Mouse (Mus musculus): Measurements from ENCODE around the gene Rbfox1.

Gene Rbfox1

DNA sequence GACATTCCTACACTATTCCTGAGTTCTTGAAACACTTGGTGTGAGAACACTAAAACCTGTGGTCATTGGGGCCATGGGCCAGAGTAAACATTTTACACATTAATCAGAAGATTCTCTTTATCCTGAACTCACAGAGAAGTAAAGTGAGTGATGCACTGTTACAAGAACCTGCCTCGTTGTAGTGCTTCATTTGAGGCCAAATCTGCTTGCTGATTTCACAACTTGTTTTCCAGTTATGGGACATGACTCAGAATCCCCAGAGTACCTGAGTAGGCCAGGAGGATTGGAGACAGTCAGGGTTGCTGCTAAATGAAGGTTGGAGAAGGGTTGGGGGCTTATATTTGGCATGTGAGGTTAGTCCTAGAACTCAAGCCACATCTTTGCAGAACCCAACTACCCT is 936.6 kb downstream of the Rbfox1 start:
- DNase-seq (ENCODE audit: low spot score in 2 of 2): no peak

DNA sequence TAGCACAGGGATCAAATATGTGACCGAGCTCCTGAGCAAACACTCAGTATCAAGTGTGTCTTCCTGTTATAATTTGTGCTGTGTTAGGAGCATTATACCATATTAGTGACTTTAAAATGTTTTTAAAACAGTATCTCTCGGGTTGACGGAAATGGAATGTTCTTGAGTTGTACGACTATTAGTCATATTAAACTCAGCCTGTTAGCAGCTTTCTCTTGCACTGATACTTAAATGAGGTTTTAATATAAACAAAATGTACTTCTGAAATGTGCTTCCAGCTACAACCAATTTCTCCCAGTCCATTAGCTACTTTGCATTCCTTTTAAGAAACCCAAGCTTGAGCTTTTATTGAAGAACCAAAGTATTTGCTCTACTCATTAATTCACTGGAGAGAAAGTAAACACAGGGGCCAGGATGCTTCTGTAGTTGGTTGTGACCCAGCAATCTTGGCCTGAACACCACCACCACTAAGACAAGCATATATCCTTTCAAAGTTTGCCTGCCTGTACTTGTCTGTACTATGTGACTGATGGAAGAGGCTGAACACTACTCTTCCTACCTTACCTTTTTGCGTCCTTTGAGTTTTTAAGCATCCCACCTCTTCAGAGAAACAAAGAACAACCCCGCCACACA is 944.9 kb downstream of the Rbfox1 start:
- no peak for DNase-seq (ENCODE audit: low spot score in 2 of 2)

DNA sequence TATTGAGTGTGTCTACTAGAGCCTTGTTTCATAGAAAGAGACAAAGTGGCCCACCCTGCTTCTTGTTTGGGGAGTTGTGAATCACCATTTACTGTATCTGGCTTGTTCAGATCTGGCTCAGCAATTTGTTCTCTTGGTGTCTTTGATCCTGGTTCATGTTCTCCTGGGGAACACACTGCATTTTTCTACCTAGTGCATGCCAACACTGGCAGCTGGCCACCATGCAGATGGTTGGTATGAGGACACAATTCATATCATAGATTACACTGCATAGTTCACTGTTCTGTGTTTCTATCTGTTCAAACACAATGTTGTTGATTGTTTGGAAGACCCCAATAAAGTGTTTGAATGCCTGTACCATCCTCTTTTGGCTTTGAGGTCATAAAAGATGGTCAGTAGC is 948.3 kb downstream of the Rbfox1 start:
- DNase-seq (ENCODE audit: low spot score in 2 of 2): no peak

- no peak for DNase-seq (ENCODE audit: low spot score in 2 of 2)
These were observed 949.9 kb downstream of the Rbfox1 start for GRCm38 (mm10) chr16:6835051-6835450.

DNA sequence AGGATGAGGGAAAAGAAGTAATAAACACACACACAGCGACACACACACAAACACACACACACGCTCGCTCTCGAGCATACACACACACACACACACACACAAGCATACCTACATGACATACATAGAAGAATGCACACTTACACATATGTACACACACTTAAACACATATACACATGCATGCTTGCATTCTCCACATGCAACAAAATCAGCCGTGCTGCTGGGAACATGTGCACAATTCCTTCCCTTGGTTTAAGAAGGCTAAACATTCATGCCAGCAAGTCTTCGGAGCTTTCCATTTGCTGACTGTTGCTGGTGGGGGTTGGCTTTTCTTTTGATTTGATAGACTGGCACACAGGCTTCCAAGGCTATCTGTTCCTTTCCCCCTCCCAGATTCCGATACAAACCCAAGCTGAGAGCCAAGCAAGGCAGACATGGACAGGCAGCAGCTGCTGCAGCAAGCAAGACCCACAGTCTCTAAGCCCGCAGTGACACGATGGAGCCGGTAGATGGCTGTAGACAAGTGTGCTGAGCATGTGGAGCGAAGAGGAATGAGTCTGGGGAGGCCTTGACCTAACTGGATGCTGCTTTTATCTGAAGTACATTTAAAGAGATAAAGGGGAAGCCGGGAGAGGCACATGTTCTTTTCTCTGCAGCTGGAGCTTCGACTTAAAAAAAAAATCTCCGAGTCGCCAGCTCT is 954.3 kb downstream of the Rbfox1 start:
- peak; percentile 2 to 3 for DNase-seq (ENCODE audit: low spot score in 2 of 2)

GRCm38 (mm10) chr16:6840007-6840406 is 954.9 kb downstream of the Rbfox1 start:
- DNase-seq (ENCODE audit: low spot score in 2 of 2): no peak

DNA sequence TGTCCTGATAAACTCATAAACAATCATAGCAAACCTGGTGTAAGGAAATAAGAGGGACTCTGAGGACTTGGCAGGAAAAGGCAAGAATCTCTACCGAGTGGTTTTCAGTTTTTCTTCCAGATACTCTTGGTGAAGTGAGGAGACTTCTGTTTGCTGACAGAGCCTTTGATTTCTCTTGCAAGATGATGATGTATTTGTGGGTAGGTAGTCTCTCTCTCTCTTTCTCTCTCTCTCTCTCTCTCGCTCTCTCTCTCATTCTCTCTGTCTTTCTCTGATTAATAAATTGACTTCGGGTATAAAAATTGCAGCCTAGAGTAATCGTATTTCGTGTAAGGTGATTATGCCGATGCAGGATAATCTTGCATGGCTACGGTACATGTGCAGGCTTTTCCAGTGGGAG is 955.3 kb downstream of the Rbfox1 start:
- no peak for DNase-seq (ENCODE audit: low spot score in 2 of 2)

GRCm38 (mm10) chr16:6842066-6842785 is 957.1 kb downstream of the Rbfox1 start:
- no peak for DNase-seq (ENCODE audit: low spot score in 2 of 2)

- DNase-seq (ENCODE audit: low spot score in 2 of 2): no peak
These were observed 959.5 kb downstream of the Rbfox1 start for GRCm38 (mm10) chr16:6844659-6845058.

DNA sequence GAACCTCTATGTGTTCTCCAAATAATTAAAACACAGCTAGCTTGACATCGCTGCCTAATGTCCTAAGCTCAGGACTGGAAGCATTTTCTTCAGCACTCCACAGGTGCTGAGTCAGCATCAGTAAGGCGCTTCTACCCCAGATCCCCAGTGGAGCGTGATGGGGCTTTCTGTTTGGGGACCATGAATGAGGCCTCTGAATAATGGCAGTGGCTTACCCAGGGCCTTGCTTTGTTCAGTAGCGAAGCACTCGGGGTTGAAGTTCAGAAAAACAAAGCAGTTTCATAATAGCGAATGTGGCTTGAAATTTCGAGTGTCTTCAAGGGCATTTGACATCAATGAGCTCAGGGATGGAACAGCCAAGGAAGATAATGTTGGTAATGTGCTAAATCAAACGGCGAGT is 966.2 kb downstream of the Rbfox1 start:
- DNase-seq (ENCODE audit: low spot score in 2 of 2): no peak

DNA sequence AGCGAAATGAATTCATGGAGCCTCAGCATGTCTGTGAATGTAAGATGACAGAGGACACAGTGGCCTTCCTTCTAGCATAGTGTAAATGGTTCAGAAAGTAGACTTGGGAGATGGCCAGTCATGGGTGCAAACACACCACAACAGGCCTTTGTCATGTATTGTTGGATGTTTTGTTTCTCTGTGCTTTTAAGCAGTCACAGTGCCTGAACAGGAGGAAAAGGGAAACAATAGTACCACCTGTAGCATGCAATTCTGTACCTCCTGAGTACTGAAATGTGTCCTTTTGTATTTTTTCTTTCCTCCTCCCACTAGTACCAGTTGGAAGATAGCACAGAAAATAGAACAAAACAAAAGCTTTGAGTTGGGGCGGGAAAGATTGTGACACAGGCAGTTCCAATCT is 968.6 kb downstream of the Rbfox1 start:
- DNase-seq (ENCODE audit: low spot score in 2 of 2): no peak

- DNase-seq (ENCODE audit: low spot score in 2 of 2): no peak
These were observed 976.5 kb downstream of the Rbfox1 start for GRCm38 (mm10) chr16:6861656-6862055.

DNA sequence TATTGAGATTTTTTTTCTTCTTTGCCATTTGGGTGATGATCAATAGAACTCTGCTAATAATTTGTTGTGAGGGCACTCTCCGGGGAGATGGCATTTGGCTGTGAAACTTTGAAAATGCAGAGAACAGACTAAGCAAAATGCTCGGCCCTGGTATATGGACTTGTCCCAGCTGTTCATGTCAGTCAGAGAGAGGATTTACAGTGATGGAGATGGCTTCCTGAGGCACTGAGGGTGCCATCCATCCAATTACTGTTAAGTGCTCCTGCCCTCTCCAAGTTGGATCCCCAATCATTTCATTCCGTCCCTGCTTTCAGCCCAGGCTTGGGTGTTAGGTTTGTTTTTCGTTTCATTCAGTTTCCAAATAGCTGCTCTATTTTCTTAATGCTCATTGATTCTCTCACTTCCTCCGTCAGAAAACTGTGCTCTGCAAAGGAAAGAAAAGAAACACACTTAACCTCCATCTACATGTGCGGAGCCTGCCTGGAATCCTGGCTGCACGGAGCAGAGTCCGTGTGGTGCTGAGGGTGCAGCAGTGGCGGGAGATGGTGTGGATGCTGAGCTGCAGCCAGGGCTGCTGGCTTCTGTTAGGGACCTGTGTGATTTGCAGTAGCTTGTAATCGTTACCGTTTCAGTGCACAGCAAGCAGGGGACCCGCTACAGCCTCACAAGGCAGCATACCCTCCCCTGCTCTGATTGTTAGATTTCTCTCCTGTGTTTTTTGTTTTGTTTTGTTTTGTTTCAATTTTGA is 997.7 kb downstream of the Rbfox1 start:
- no peak for DNase-seq (ENCODE audit: low spot score in 2 of 2)

DNA sequence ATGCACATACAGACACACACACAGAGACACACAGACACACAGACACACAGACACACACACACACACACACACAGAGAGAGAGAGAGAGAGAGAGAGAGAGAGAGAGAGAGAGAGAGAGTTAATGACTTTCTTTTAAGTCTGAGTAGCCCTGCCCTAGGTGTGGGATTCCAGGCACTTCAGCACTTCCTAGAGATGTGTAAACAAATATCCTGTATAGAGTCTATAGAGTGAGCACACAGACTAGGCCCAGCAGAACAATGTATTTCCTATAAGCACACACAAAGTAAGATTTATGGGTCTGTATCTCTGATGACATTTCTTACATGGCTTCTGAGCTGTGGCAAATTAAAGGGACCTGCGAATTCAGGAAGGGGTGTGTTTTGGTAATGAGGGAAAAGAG is 998.6 kb downstream of the Rbfox1 start:
- no peak for DNase-seq (ENCODE audit: low spot score in 2 of 2)

- no peak for DNase-seq (ENCODE audit: low spot score in 2 of 2)
These were observed 1000.5 kb downstream of the Rbfox1 start for GRCm38 (mm10) chr16:6885617-6886016.

GRCm38 (mm10) chr16:6889221-6889620 is 1004.1 kb downstream of the Rbfox1 start:
- no peak for DNase-seq (ENCODE audit: low spot score in 2 of 2)

DNA sequence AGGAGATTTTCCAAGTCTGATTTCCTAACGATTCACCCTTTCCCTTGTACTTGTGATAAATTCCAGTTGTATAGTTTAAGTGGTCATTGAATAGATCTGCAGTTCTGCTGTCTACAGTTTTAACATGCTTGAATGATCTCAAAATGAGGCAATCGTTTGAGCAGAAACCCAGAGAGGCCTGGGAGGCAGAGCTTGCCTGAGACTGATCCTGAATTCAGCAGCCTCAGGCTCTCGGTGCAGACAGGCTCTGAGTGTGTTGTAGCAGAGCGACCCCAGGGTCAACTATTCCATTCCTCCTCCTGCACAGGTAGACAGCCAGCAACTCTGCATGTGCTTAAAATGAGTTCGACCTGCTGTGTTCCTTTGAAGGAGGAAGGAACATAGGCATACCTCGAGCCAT is 1012.6 kb downstream of the Rbfox1 start:
- no peak for DNase-seq (ENCODE audit: low spot score in 2 of 2)

DNA sequence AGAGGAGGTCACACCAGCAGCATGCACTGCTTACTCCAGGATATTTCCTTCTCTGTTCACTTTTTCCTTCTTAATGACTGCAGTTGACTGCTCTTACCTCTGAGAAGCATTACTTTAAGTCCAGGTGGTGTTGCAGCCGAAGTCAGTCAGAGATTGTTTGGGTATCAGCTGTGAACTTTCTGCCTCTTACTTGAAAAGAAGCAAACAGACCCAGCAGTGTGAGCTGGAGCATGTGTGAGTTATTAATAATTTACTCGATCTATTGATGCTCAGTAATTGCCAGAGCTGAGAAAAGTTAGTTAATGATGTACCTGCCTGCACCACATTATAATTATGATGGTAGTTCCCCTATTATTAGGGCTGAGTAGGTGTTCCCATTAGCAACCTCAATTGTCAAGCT is 1014.9 kb downstream of the Rbfox1 start:
- DNase-seq (ENCODE audit: low spot score in 2 of 2): no peak

DNA sequence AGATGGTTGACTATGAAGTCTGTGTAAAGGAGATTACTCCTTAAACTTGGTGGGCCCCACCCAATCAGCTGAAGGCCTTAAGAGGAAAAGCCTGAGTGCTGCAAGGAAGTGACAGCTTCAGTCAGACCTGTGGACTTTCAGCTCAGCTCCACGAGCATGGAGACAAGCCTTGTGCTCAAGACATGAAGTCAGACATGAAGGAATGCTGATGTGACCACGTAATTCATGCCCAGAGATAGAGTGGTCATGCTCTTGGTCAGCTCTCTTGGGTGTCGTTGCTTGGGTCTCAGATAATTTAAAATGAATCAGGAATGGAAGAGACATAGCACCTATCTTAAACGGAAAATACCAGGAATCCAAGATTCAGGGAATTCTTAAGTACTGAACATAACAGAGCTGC is 1019.8 kb downstream of the Rbfox1 start:
- DNase-seq (ENCODE audit: low spot score in 2 of 2): no peak

DNA sequence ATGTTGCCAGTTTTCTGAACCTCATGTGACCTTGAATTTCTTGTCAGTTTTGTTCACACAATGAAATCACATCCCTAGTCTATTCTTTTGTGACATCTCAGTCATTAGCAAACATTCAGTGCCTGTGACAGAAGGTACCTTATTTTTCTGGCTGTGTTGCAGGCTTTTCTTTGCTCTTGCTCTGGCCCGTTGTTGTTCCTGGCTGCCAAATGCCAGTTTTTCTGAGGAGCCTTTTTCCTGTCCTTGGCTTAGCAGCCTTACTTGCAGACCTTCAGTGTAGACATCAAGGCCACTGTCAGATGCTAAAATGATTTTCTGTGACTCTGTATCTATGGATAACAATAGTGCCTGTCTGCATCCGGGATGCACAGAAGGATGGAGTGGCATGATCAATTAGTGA is 1020.8 kb downstream of the Rbfox1 start:
- DNase-seq (ENCODE audit: low spot score in 2 of 2): no peak

- no peak for DNase-seq (ENCODE audit: low spot score in 2 of 2)
These were observed 1022.4 kb downstream of the Rbfox1 start for GRCm38 (mm10) chr16:6907550-6907949.

- DNase-seq (ENCODE audit: low spot score in 2 of 2): no peak
These were observed 1029.4 kb downstream of the Rbfox1 start for GRCm38 (mm10) chr16:6914531-6914930.

Measured in urinary bladder, adult 18-20 months (tissue).